Comparison of ENCODE assay signal across 8 mouse cellular contexts in genomic region chr16:14372817-14373301, GRCm38 (mm10). TPM values are rescaled to one million over a fixed set of nuclear protein-coding genes. Genes with fewer than 3 reads are reported as not detected.
DNase-seq lines count a peak whose midpoint lies in the region; ATAC-seq lines count a peak whose summit lies in the region.

No protein-coding gene starts in this region.

- peaks cover 8% of the 10 kb centered on the region; the same call in 1 of the 2 replicates for H3K4me1 ChIP-seq in embryonic facial prominence, embryonic 14.5 days (ENCODE audit: control insufficient read depth, insufficient read depth, low read length)
- 0 out of 2 replicates have a peak, but pooled peaks cover 2% of the 10 kb centered on the region for H3K4me1 ChIP-seq in embryonic facial prominence, embryonic 10.5 days
- peaks cover 20% of the 10 kb centered on the region; the same call in 1 of the 2 replicates for H3K4me1 ChIP-seq in embryonic facial prominence, embryonic 15.5 days
- H3K4me1 ChIP-seq in limb, embryonic 15.5 days, result peaks cover 32% of the 10 kb centered on the region

- no peak overlapping the region for H3K9ac ChIP-seq in embryonic facial prominence, embryonic 14.5 days (ENCODE audit: low read depth, low read length)
- H3K9ac ChIP-seq in embryonic facial prominence, embryonic 15.5 days, result no peak overlapping the region
- no peak overlapping the region for H3K9ac ChIP-seq in limb, embryonic 15.5 days

- H3K4me2 ChIP-seq in embryonic facial prominence, embryonic 14.5 days (ENCODE audit: low read depth, low read length), result no peak overlapping the region
- no peak overlapping the region for H3K4me2 ChIP-seq in embryonic facial prominence, embryonic 15.5 days (replicated peaks)
- no peak overlapping the region for H3K4me2 ChIP-seq in limb, embryonic 15.5 days

- H3K27me3 ChIP-seq in embryonic facial prominence, embryonic 14.5 days (replicated peaks; ENCODE audit: control insufficient read depth, insufficient read depth, low read length), result no peaks in the 10 kb centered on the region
- H3K27me3 ChIP-seq in embryonic facial prominence, embryonic 10.5 days (replicated peaks; ENCODE audit: low read depth, poor library complexity, severe bottlenecking), result no peaks in the 10 kb centered on the region
- H3K27me3 ChIP-seq in embryonic facial prominence, embryonic 15.5 days, result no peaks in the 10 kb centered on the region
- H3K27me3 ChIP-seq in limb, embryonic 15.5 days, result no peaks in the 10 kb centered on the region

- no peaks in the 10 kb centered on the region for H3K36me3 ChIP-seq in embryonic facial prominence, embryonic 14.5 days (ENCODE audit: control insufficient read depth, insufficient read depth, low read length)
- H3K36me3 ChIP-seq in embryonic facial prominence, embryonic 10.5 days (replicated peaks), result 0 out of 2 replicates have a peak, but pooled peaks cover 3% of the 10 kb centered on the region
- H3K36me3 ChIP-seq in embryonic facial prominence, embryonic 15.5 days, result no peaks in the 10 kb centered on the region
- no peaks in the 10 kb centered on the region for H3K36me3 ChIP-seq in limb, embryonic 15.5 days

- DNase-seq in embryonic facial prominence, embryonic 14.5 days (ENCODE audit: low spot score), result peak; percentile 82
- DNase-seq in embryonic facial prominence, embryonic 10.5 days (ENCODE audit: low spot score), result no peak
- peak; percentile 58 for DNase-seq in 3134 (ENCODE audit: extremely low read depth, insufficient read length, low spot score)
- no peak for DNase-seq in cerebellum, postnatal 4 days (ENCODE audit: low spot score in 2 of 2)
- DNase-seq in neural tube, embryonic 10.5 days (ENCODE audit: extremely low spot score, low spot score), result no peak
- DNase-seq in urinary bladder, postnatal 10 days (ENCODE audit: low spot score), result no peak

- ATAC-seq in embryonic facial prominence, embryonic 14.5 days (ENCODE audit: low read depth), result peak; percentile 45
- ATAC-seq in embryonic facial prominence, embryonic 15.5 days (ENCODE audit: insufficient number of reproducible peaks, low FRiP score, low TSS enrichment, low read depth), result no peak
- ATAC-seq in limb, embryonic 15.5 days (ENCODE audit: insufficient number of reproducible peaks, low FRiP score, low TSS enrichment, low read depth), result no peak

- H3K4me3 ChIP-seq in embryonic facial prominence, embryonic 14.5 days (ENCODE audit: low read depth, low read length), result no peak overlapping the region
- no peak overlapping the region for H3K4me3 ChIP-seq in embryonic facial prominence, embryonic 10.5 days
- H3K4me3 ChIP-seq in embryonic facial prominence, embryonic 15.5 days (replicated peaks), result no peak overlapping the region
- H3K4me3 ChIP-seq in limb, embryonic 15.5 days, result no peak overlapping the region

- H3K27ac ChIP-seq in embryonic facial prominence, embryonic 14.5 days (replicated peaks; ENCODE audit: low read depth, low read length), result 0 out of 2 replicates have a peak overlapping the region, but pooled peaks have one; percentile 58
- no peak overlapping the region for H3K27ac ChIP-seq in embryonic facial prominence, embryonic 10.5 days (replicated peaks)
- peak overlapping the region; percentile 65 for H3K27ac ChIP-seq in embryonic facial prominence, embryonic 15.5 days (replicated peaks)
- peak overlapping the region; percentile 80 for H3K27ac ChIP-seq in limb, embryonic 15.5 days

- no peaks in the 10 kb centered on the region for H3K9me3 ChIP-seq in embryonic facial prominence, embryonic 14.5 days (ENCODE audit: control insufficient read depth, low read length)
- no peaks in the 10 kb centered on the region for H3K9me3 ChIP-seq in embryonic facial prominence, embryonic 10.5 days
- H3K9me3 ChIP-seq in embryonic facial prominence, embryonic 15.5 days (replicated peaks), result no peaks in the 10 kb centered on the region
- H3K9me3 ChIP-seq in limb, embryonic 15.5 days, result no peaks in the 10 kb centered on the region

- WGBS in embryonic facial prominence, embryonic 14.5 days, result 53% methylated on average over 4 of the region's 4 CpGs
- WGBS in embryonic facial prominence, embryonic 10.5 days, result 82% methylated on average over 4 of the region's 4 CpGs
- 46% methylated on average over 4 of the region's 4 CpGs for WGBS in embryonic facial prominence, embryonic 15.5 days
- WGBS in limb, embryonic 15.5 days, result 46% methylated on average over 4 of the region's 4 CpGs

RNA-seq across cellular contexts. Expression of gene Abcc1, which starts 11.5 kb away (rescaled TPM):
- polyA plus RNA-seq in embryonic facial prominence, embryonic 14.5 days (2014; fragmentation: Nextera tagmentation; extraction: Ambion mirVana), result 9.7 and 10.4 TPM in 2 replicates
- polyA plus RNA-seq in embryonic facial prominence, embryonic 10.5 days (2016; fragmentation: Nextera tagmentation; extraction: Ambion mirVana), result 11.5 and 12.1 TPM in 2 replicates
- 14.1 and 15.0 TPM in 2 replicates for polyA plus RNA-seq in embryonic facial prominence, embryonic 15.5 days (2015; fragmentation: Nextera tagmentation; extraction: Ambion mirVana)
- 14.8 and 15.6 TPM in 2 replicates for polyA plus RNA-seq in limb, embryonic 15.5 days (2015; fragmentation: Nextera tagmentation; extraction: Ambion mirVana)

RNA-seq across cellular contexts. Expression of gene Fopnl, which starts 55.7 kb away (rescaled TPM):
- polyA plus RNA-seq in embryonic facial prominence, embryonic 14.5 days (2014; fragmentation: Nextera tagmentation; extraction: Ambion mirVana), result 126 and 148 TPM in 2 replicates
- polyA plus RNA-seq in embryonic facial prominence, embryonic 10.5 days (2016; fragmentation: Nextera tagmentation; extraction: Ambion mirVana), result 149 and 151 TPM in 2 replicates
- polyA plus RNA-seq in embryonic facial prominence, embryonic 15.5 days (2015; fragmentation: Nextera tagmentation; extraction: Ambion mirVana), result 145 and 156 TPM in 2 replicates
- polyA plus RNA-seq in limb, embryonic 15.5 days (2015; fragmentation: Nextera tagmentation; extraction: Ambion mirVana), result 143 and 149 TPM in 2 replicates

Comparison
In these comparisons a context has a peak if more than half of its experiments do, and no peak if none do; other contexts are left out.
1. DNase-seq: peak in embryonic facial prominence, embryonic 14.5 days (single experiment) and 3134 (single experiment); none in embryonic facial prominence, embryonic 10.5 days (single experiment), cerebellum, postnatal 4 days (0 of 2), neural tube, embryonic 10.5 days (single experiment) and urinary bladder, postnatal 10 days (single experiment).